Mouse (Mus musculus) myocyte (in vitro differentiated cells): ENCODE measurements around the gene Hc. TPM values are rescaled to one million over a fixed set of nuclear protein-coding genes. Genes with fewer than 3 reads are reported as not detected.

Experiments used
- H3K27me3 ChIP-seq: one replicate; pipeline ENCODE4 v1.6.1; 2011; ENCODE audit not compliant: control insufficient read depth, insufficient read depth, insufficient read length
- H3K36me3 ChIP-seq: one replicate; pipeline ENCODE4 v1.6.1; 2011; ENCODE audit not compliant: control insufficient read depth, insufficient read depth
- H3K4me2 ChIP-seq: one replicate; pipeline ENCODE4 v1.6.1; 2011; ENCODE audit warnings: low read depth, control low read depth
- H3K4me3 ChIP-seq: one replicate; pipeline ENCODE4 v1.5.1; 2011; ENCODE audit warnings: mild to moderate bottlenecking, control low read depth, moderate library complexity
- H3K79me2 ChIP-seq: one replicate; pipeline ENCODE4 v1.6.1; 2011; ENCODE audit not compliant: control insufficient read depth, insufficient read depth
- H3ac ChIP-seq: one replicate; pipeline ENCODE4 v1.6.1; 2011; ENCODE audit not compliant: control insufficient read depth, insufficient read length
- CEBPB ChIP-seq: IDR thresholded peaks from 2 replicates; pipeline ENCODE4 v1.6.1; 2011; ENCODE audit warnings: mild to moderate bottlenecking, moderate library complexity; ENCODE audit not compliant: poor library complexity, insufficient read depth, severe bottlenecking
- E2F4 ChIP-seq: IDR thresholded peaks from one replicate; pipeline ENCODE4 v1.6.1; 2011; ENCODE audit warnings: mild to moderate bottlenecking, control low read depth, moderate library complexity; ENCODE audit not compliant: insufficient read depth
- MAX ChIP-seq: IDR thresholded peaks from one replicate; pipeline ENCODE4 v1.6.1; 2011; ENCODE audit warnings: low read depth, mild to moderate bottlenecking, control low read depth
- MYOD1 ChIP-seq, 3 experiments: IDR thresholded peaks; one replicate each; pipeline ENCODE4 v1.6.1; 2011; ENCODE audit warnings: control low read depth in 2 of 3, low read depth in 2 of 3, mild to moderate bottlenecking in 2 of 3, moderate library complexity in 1 of 3; ENCODE audit not compliant: insufficient read length in 2 of 3, control insufficient read depth in 1 of 3
- MYOG ChIP-seq, 3 experiments: IDR thresholded peaks; one replicate each; pipeline ENCODE4 v1.6.1; 2011; ENCODE audit warnings: control low read depth in 2 of 3, low read depth in 2 of 3, mild to moderate bottlenecking in 2 of 3; ENCODE audit not compliant: insufficient read length in 2 of 3, control insufficient read depth in 1 of 3, insufficient read depth in 1 of 3
- POLR2A ChIP-seq: IDR thresholded peaks from one replicate; pipeline ENCODE4 v1.6.1; 2011; ENCODE audit warnings: low read depth, mild to moderate bottlenecking, control low read depth, moderate library complexity; ENCODE audit not compliant: insufficient read length
- POLR2AphosphoS2 ChIP-seq: IDR thresholded peaks from one replicate; pipeline ENCODE4 v1.6.1; 2011; ENCODE audit warnings: low read depth, control low read depth; ENCODE audit not compliant: insufficient read length
- REST ChIP-seq: IDR thresholded peaks from one replicate; pipeline ENCODE4 v1.6.1; 2011; ENCODE audit warnings: mild to moderate bottlenecking, control low read depth, moderate library complexity; ENCODE audit not compliant: insufficient read depth, insufficient read length
- SRF ChIP-seq: IDR thresholded peaks from one replicate; pipeline ENCODE4 v1.6.1; 2011; ENCODE audit warnings: low read depth; ENCODE audit not compliant: control insufficient read depth, insufficient read length
- TCF12 ChIP-seq: IDR thresholded peaks from one replicate; pipeline ENCODE4 v1.6.1; 2011; ENCODE audit warnings: mild to moderate bottlenecking, control low read depth; ENCODE audit not compliant: poor library complexity, insufficient read depth, severe bottlenecking
- TCF3 ChIP-seq: IDR thresholded peaks from one replicate; pipeline ENCODE4 v1.6.1; 2011; ENCODE audit warnings: low read depth, control low read depth; ENCODE audit not compliant: insufficient read length
- USF1 ChIP-seq: IDR thresholded peaks from one replicate; pipeline ENCODE4 v1.6.1; 2011; ENCODE audit warnings: low read depth, mild to moderate bottlenecking, control low read depth, moderate library complexity
- polyA plus RNA-seq: library from polyadenylated mRNA; unstranded; fragments of >200 nt; fragmentation: generic; extraction: Trizol; gene quantifications from one replicate; pipeline ENCODE4 v1.2.1, GENCODE M21; 2012; ENCODE audit warnings: missing spikeins

Gene Hc
- polyA plus RNA-seq, 1 experiment = not detected

GRCm38 (mm10) chr2:35100529-35100928 is 39.3 kb upstream of the Hc start:
- Histone ChIP-seq H3ac (no peak overlapping the region), H3K4me2 (no peak overlapping the region), H3K4me3 (no peak overlapping the region), H3K79me2 (no peaks in the 10 kb centered on the region), H3K36me3 (no peaks in the 10 kb centered on the region), H3K27me3 (peaks cover 14% of the 10 kb centered on the region)
- TF ChIP-seq REST (no peak), MYOG (IDR thresholded peaks at IDR 0.05; ENCODE audit: control insufficient read depth in 1 of 3, insufficient read depth in 1 of 3, insufficient read length in 2 of 3, low read depth in 2 of 3) (no peak), TCF3 (no peak), CEBPB (no peak), USF1 (no peak), SRF (no peak), E2F4 (no peak), MAX (no peak), TCF12 (no peak), POLR2A (no peak), MYOD1 (IDR thresholded peaks at IDR 0.05; ENCODE audit: control insufficient read depth in 1 of 3, insufficient read length in 2 of 3, low read depth in 2 of 3) (no peak), POLR2AphosphoS2 (no peak)

- no peaks in the 10 kb centered on the region for H3K36me3 ChIP-seq
- H3ac ChIP-seq = no peak overlapping the region
- no peaks in the 10 kb centered on the region for H3K79me2 ChIP-seq
- peaks cover 22% of the 10 kb centered on the region for H3K27me3 ChIP-seq
- no peak overlapping the region for H3K4me3 ChIP-seq
- no peak overlapping the region for H3K4me2 ChIP-seq
- TF ChIP-seq TCF12 (no peak), SRF (no peak), TCF3 (no peak), E2F4 (no peak), MYOG (IDR thresholded peaks at IDR 0.05; ENCODE audit: control insufficient read depth in 1 of 3, insufficient read depth in 1 of 3, insufficient read length in 2 of 3, low read depth in 2 of 3) (no peak), USF1 (no peak), MYOD1 (IDR thresholded peaks at IDR 0.05; ENCODE audit: control insufficient read depth in 1 of 3, insufficient read length in 2 of 3, low read depth in 2 of 3) (no peak), REST (no peak), MAX (no peak), POLR2A (no peak), POLR2AphosphoS2 (no peak)
Measured at GRCm38 (mm10) chr2:35087418-35087817, 26.2 kb upstream of the Hc start.

- no peak overlapping the region for H3K4me3 ChIP-seq
- TF ChIP-seq MYOG (IDR thresholded peaks at IDR 0.05; ENCODE audit: control insufficient read depth in 1 of 3, insufficient read depth in 1 of 3, insufficient read length in 2 of 3, low read depth in 2 of 3) (no peak), CEBPB (no peak), SRF (no peak), USF1 (no peak), MAX (no peak), E2F4 (no peak), POLR2A (no peak), TCF3 (no peak), TCF12 (no peak), POLR2AphosphoS2 (no peak), REST (no peak), MYOD1 (IDR thresholded peaks at IDR 0.05; ENCODE audit: control insufficient read depth in 1 of 3, insufficient read length in 2 of 3, low read depth in 2 of 3) (no peak)
Measured at GRCm38 (mm10) chr2:35079166-35079565, 17.9 kb upstream of the Hc start.

GRCm38 (mm10) chr2:35074328-35074727 is 13.1 kb upstream of the Hc start:
- H3ac ChIP-seq = no peak overlapping the region
- TF ChIP-seq TCF12 (no peak), SRF (no peak), CEBPB (no peak), E2F4 (no peak), POLR2AphosphoS2 (no peak)
- no peaks in the 10 kb centered on the region for H3K36me3 ChIP-seq
- H3K27me3 ChIP-seq = no peaks in the 10 kb centered on the region
- H3K79me2 ChIP-seq = no peaks in the 10 kb centered on the region
- H3K4me2 ChIP-seq = no peak overlapping the region
- no peak overlapping the region for H3K4me3 ChIP-seq

More at GRCm38 (mm10) chr2:35079166-35079565, 17.9 kb upstream of the Hc start:
- H3ac ChIP-seq = no peak overlapping the region
- H3K79me2 ChIP-seq = no peaks in the 10 kb centered on the region
- H3K36me3 ChIP-seq = no peaks in the 10 kb centered on the region
- H3K27me3 ChIP-seq = peaks cover 4% of the 10 kb centered on the region
- H3K4me2 ChIP-seq = no peak overlapping the region

GRCm38 (mm10) chr2:35072547-35072946 is 11.3 kb upstream of the Hc start:
- no peak for TF ChIP-seq REST
- no peak for TF ChIP-seq MYOG (IDR thresholded peaks at IDR 0.05; ENCODE audit: control insufficient read depth in 1 of 3, insufficient read depth in 1 of 3, insufficient read length in 2 of 3, low read depth in 2 of 3)
- no peak for TF ChIP-seq USF1
- no peak for TF ChIP-seq TCF12
- no peak for TF ChIP-seq CEBPB
- no peak for TF ChIP-seq POLR2AphosphoS2
- no peak for TF ChIP-seq POLR2A
- TF ChIP-seq MAX = no peak
- TF ChIP-seq MYOD1 (IDR thresholded peaks at IDR 0.05; ENCODE audit: control insufficient read depth in 1 of 3, insufficient read length in 2 of 3, low read depth in 2 of 3) = no peak
- no peak for TF ChIP-seq E2F4
- TF ChIP-seq TCF3 = no peak
- TF ChIP-seq SRF = no peak
- Histone ChIP-seq H3K36me3 (no peaks in the 10 kb centered on the region), H3K27me3 (no peaks in the 10 kb centered on the region), H3K4me2 (no peak overlapping the region), H3K4me3 (no peak overlapping the region), H3ac (no peak overlapping the region), H3K79me2 (no peaks in the 10 kb centered on the region)
